Mouse (Mus musculus): ENCODE results near the gene Gm47969. TPM values are rescaled to one million over a fixed set of nuclear protein-coding genes. Genes with fewer than 3 reads are reported as not detected.

The Gm47969 gene
- polyA plus RNA-seq, 1 experiment: not detected

DNA sequence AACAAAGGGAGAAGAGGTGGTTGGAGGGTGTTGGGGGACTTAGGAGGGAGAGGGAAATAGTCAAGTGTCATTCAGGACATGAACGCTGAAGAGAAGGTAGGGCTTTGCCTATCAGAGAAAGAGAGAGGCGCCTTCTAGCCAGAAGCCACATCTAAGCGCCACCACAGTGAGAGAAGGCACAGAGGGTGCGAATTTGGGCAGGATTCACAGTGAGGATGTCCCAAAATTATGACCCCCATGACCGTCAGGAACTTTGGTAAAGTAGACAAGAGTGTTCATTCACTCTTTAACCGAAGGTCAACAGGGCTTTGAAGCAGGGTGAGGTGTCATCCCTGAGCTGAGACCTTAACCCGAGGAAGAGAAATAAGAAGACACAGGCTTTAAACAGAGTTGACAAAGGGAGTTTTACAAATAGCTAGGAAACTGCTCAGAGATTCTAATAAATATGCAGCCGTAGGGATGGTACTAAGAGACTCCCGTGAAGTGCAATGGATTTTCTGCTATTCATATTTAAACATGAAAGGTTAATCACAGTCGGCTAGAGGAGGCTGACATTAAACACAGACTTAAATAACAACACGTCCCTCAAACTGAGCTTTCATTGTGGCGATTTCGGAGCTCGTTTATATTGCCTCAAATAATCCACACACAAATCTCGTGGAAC is 30.9 kb downstream of the Gm47969 start:
- H3K27ac ChIP-seq (ENCODE audit: insufficient read depth, low read length): no peak overlapping the region
- TF ChIP-seq POLR2A (IDR thresholded peaks at IDR 0.05; ENCODE audit: low read depth, low read length): no peak
- no peak for TF ChIP-seq CTCF (IDR thresholded peaks at IDR 0.05; ENCODE audit: borderline replicate concordance, insufficient read depth, low read length)
- H3K4me3 ChIP-seq (ENCODE audit: insufficient read depth, low read length): no peak overlapping the region
- H3K4me1 ChIP-seq (ENCODE audit: control insufficient read depth, insufficient read depth, low read length): no peaks in the 10 kb centered on the region

DNA sequence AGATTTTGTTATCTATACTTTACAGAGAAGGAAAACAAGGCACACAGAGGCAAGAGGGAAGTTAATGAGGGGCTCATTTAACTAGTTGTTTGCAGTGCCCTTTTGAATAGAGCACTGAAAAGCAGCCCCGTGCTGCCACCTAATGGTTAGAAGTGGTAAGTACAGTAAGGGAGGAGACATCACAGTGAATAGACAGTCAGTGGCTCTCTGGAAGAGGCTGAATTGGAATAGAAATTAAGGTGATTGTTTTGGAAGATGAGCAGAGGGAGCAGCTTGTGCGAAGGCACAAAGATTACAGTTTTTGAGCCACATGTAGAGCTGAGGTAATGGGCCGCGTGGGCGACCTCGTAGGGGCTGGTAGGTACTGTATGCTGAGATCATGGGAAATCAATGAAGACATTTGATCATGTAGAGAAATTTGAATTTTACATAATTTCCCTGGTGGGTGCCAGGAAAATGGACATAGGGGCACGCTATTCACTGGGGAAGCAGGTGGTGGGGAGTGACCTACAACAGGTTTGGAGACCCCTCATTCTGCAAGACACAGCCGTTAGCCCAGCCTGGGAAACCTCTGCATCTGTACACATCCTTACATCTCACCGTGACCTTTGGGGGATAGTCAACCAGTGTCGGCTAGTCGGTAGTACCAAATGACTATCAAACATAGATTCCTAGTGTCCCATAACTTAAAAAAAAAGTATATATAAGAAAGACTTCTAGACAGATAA is 31.6 kb downstream of the Gm47969 start:
- no peak for TF ChIP-seq CTCF (IDR thresholded peaks at IDR 0.05; ENCODE audit: borderline replicate concordance, insufficient read depth, low read length)
- no peak for TF ChIP-seq POLR2A (IDR thresholded peaks at IDR 0.05; ENCODE audit: low read depth, low read length)
- no peak overlapping the region for H3K4me3 ChIP-seq (ENCODE audit: insufficient read depth, low read length)
- no peak overlapping the region for H3K27ac ChIP-seq (ENCODE audit: insufficient read depth, low read length)
- H3K4me1 ChIP-seq (ENCODE audit: control insufficient read depth, insufficient read depth, low read length): no peaks in the 10 kb centered on the region

DNA sequence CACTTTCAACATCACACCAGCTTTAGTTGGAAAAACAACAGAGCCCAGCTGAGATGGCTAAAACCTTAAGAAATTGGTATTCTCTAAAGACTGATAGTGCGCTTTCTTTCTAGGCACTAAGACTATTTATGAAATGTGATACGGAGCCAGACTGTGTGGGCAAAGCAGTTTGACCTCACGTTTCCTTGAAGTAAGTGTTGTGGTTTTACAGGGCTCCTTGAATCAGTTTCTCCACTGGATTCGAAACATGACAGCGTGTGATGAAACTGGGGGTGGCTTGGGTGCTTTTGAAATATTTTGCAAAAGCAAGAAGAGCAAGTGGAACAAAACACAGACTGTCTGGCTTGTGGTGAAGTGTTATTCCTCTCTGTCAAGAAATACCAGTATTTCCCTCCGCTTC is 32.3 kb downstream of the Gm47969 start:
- no peak overlapping the region for H3K4me3 ChIP-seq (ENCODE audit: insufficient read depth, low read length)
- no peaks in the 10 kb centered on the region for H3K4me1 ChIP-seq (ENCODE audit: control insufficient read depth, insufficient read depth, low read length)
- no peak overlapping the region; the same call in 1 of the 2 replicates for H3K27ac ChIP-seq (ENCODE audit: insufficient read depth, low read length)
- no peak for TF ChIP-seq POLR2A (IDR thresholded peaks at IDR 0.05; ENCODE audit: low read depth, low read length)
- TF ChIP-seq CTCF (IDR thresholded peaks at IDR 0.05; ENCODE audit: borderline replicate concordance, insufficient read depth, low read length): no peak

DNA sequence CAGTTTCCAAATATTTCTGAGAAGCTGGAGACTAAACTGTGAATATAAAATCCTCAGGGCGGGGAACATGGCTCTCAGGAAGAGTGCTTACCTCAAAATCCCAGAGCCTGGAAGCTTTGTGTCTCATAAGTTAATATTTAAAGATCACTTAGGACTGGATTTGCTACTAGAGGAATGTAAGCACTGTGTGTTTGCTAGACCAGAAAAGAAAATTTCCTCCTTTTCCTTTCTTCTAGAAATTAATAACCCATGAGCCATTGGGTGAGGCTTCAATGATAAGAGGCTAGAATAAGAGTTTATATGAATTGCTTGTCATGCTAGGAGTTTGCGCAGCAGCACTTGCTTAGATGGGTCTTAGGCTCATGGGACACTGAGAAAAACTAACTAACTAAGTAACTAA is 40.1 kb downstream of the Gm47969 start:
- no peak overlapping the region for H3K27ac ChIP-seq (ENCODE audit: insufficient read depth, low read length)
- TF ChIP-seq POLR2A (IDR thresholded peaks at IDR 0.05; ENCODE audit: low read depth, low read length) (no peak), CTCF (IDR thresholded peaks at IDR 0.05; ENCODE audit: borderline replicate concordance, insufficient read depth, low read length) (no peak)
- H3K4me1 ChIP-seq (ENCODE audit: control insufficient read depth, insufficient read depth, low read length): no peaks in the 10 kb centered on the region
- no peak overlapping the region for H3K4me3 ChIP-seq (ENCODE audit: insufficient read depth, low read length)

DNA sequence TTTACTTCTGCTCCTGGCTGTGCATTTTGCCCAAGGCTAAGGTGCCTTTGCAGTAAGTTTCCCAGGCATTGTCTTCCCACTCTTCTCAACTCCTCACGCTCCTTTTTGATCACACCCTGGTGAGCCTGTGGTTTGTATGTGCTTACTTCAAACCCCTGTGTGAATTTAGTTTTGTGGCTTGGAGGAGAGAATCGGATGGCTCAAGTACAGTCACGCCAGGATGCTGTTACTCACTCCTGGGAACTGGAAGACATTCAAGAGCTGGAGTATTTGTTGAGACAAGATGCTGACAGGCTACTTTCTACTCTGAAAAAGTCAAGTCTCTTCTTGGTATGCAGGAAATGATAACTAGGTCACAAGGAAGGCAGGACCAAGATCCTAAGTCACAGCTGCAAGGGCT is 46.5 kb downstream of the Gm47969 start:
- peaks cover 5% of the 10 kb centered on the region for H3K4me1 ChIP-seq (ENCODE audit: control insufficient read depth, insufficient read depth, low read length)
- H3K4me3 ChIP-seq (ENCODE audit: insufficient read depth, low read length): no peak overlapping the region
- TF ChIP-seq POLR2A (IDR thresholded peaks at IDR 0.05; ENCODE audit: low read depth, low read length) (0 out of 2 replicates have a peak, but pooled peaks have one; percentile 21), CTCF (IDR thresholded peaks at IDR 0.05; ENCODE audit: borderline replicate concordance, insufficient read depth, low read length) (no peak)
- H3K27ac ChIP-seq (ENCODE audit: insufficient read depth, low read length): peak overlapping the region; percentile 86

Other genes starting within 250 kb of the Gm47969 start
- gene Agfg1, start 205.4 kb upstream of the Gm47969 start, polyA plus RNA-seq (2011; ENCODE audit: insufficient read length, low read depth, missing spikeins): 75.1 and 77.5 TPM in 2 replicates
- 1.1 TPM in 1 of 2 replicates, not detected in the other for gene A030005L19Rik, start 131.6 kb upstream of the Gm47969 start, polyA plus RNA-seq (2011; ENCODE audit: insufficient read length, low read depth, missing spikeins)
- gene A030014E15Rik, start 120.0 kb upstream of the Gm47969 start, polyA plus RNA-seq (2011; ENCODE audit: insufficient read length, low read depth, missing spikeins): not detected in 2 replicates
- gene Gm6217, start 113.5 kb upstream of the Gm47969 start, polyA plus RNA-seq (2011; ENCODE audit: insufficient read length, low read depth, missing spikeins): not detected in 2 replicates
- not detected in 2 replicates for gene A030003K21Rik, start 101.5 kb upstream of the Gm47969 start, polyA plus RNA-seq (2011; ENCODE audit: insufficient read length, low read depth, missing spikeins)
- not detected in 2 replicates for gene Gm7544, start 88.9 kb upstream of the Gm47969 start, polyA plus RNA-seq (2011; ENCODE audit: insufficient read length, low read depth, missing spikeins)
- gene Gm47955, start 84.6 kb upstream of the Gm47969 start, polyA plus RNA-seq (2011; ENCODE audit: insufficient read length, low read depth, missing spikeins): not detected in 2 replicates
- gene Gm47959, start 44.4 kb upstream of the Gm47969 start, polyA plus RNA-seq (2011; ENCODE audit: insufficient read length, low read depth, missing spikeins): not detected in 2 replicates
- gene Slc19a3, start 6.5 kb upstream of the Gm47969 start, polyA plus RNA-seq (2011; ENCODE audit: insufficient read length, low read depth, missing spikeins): 0.38 and 0.93 TPM in 2 replicates
- not detected in 2 replicates for gene Krtap28-10, start 2.5 kb upstream of the Gm47969 start, polyA plus RNA-seq (2011; ENCODE audit: insufficient read length, low read depth, missing spikeins)
- gene A030005K14Rik, start 14.4 kb downstream of the Gm47969 start, polyA plus RNA-seq (2011; ENCODE audit: insufficient read length, low read depth, missing spikeins): not detected in 2 replicates
- gene Krtap28-13, start 16.0 kb downstream of the Gm47969 start, polyA plus RNA-seq (2011; ENCODE audit: insufficient read length, low read depth, missing spikeins): not detected in 2 replicates
- gene Ccl20, start 71.8 kb downstream of the Gm47969 start, polyA plus RNA-seq (2011; ENCODE audit: insufficient read length, low read depth, missing spikeins): 11.8 and 12.2 TPM in 2 replicates
- not detected in 2 replicates for gene Daw1, start 114.8 kb downstream of the Gm47969 start, polyA plus RNA-seq (2011; ENCODE audit: insufficient read length, low read depth, missing spikeins)

Data from embryonic fibroblast, embryonic 13.5 days (primary cell).